Mouse (Mus musculus): ENCODE results near the gene Vmn1r195.
"Not testable (repeated sequence)": the region's sequence is repeated elsewhere in the genome, so short reads cannot be mapped to it uniquely, and the experiment has no call there.

The Vmn1r195 gene

DNA sequence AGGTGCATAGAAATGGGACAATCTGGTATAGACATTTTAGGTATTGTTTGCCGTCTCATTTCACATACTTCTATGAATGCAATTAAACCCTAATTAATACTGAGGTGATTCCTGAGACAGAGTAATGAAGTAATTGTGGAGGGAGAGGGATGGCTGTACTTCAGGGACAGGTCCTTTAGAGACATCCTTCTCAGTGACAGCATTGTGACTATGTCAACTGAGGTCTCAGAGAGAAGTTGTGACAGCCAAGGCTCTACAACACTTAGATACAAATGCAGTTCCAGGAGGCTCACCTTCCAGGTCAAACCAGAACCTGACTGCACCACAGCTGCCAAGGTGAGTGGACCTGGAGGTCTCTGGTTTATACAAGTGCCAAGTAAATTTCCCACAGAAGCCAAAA, at the start of gene Vmn1r195:
TSS of gene Vmn1r195 (plus strand) at position 301 of the 400 bp plus-strand sequence.
- not testable (repeated sequence) for DNase-seq (ENCODE audit: inconsistent ontology term)

DNA sequence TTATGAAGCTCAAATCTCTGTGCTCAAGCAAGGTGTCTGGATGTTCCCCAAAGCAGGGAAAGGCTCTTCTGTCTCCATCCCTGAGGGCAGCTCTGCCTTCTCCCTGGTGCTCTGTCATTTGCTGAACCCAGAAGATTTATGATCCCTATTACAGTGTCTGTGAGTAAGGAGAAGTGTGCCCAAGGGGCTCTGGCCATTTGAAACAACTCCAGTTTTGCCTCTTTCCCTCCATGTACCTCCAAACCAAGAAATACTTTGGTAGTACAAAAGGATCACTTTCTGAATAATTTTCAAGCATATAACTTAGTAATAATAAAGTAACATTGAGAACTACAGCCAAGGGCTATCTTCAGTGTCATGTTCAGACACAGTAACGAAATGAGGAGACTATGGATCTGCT, 47.3 kb upstream of the Vmn1r195 start, which contains the start of gene Vmn1r193:
TSS of gene Vmn1r193 (minus strand) at position 101 of the 400 bp plus-strand sequence.
- DNase-seq (ENCODE audit: inconsistent ontology term), result not testable (repeated sequence)

DNA sequence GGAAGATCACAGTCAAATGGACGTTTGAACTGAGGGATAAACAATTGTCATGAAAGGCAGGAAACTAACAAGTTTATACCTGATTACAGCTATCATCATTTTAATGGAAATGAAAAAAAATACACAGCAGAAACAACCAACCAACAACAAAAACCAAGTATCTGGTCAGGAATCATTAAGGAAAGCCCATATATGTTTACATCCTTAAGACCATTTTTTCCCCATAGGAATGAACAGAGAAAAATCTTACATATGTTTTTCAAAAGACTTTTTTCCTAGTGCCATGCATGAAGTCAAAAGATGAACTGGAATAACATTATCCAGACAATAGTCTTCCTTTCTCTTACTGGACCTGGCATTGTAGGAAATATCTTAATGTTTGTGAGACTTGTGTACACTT, 26.4 kb upstream of the Vmn1r195 start, which contains the start of gene Vmn1r194:
TSS of gene Vmn1r194 (plus strand) at position 301 of the 400 bp plus-strand sequence.
- no peak for DNase-seq (ENCODE audit: inconsistent ontology term)

DNA sequence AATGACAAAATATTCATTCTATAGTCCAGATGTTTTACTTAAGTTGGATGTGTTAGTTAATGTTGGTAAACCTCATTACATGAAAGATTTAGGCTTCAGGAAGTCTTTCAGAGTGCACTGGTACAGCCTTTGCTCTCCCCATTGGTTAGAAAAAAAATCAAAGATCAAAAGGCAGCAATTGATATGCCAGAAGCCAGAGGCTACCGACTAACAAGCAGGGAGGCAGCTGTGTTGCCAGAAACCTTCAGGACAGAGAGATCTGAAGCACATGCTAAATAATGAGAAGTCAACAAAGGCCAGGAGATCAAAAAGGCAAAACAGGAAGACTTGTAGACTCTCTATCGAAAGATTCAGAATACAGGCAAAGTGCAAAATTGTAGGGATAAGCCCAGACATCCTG, 1.4 kb downstream of the Vmn1r195 start:
- DNase-seq (ENCODE audit: inconsistent ontology term), result no peak

DNA sequence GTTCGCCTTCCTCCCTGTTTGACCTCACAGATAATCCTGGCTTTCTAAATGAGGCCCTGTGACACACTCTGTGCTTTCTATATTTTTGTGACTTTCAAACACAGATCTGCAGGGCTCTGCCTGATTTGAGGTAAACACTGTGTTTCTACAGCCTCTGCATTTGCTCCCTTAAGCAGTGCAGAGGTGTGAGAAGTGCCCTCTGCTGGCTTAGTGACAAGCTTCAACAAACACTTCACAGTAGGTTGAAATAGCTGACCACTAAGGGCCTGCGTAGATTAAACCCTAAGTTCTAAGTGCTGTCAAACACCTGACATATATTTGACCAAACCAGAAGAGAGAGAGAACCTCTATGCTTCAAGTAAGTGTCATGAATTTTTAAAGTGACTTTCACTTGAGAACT, 14.3 kb downstream of the Vmn1r195 start:
- DNase-seq (ENCODE audit: inconsistent ontology term), result no peak

DNA sequence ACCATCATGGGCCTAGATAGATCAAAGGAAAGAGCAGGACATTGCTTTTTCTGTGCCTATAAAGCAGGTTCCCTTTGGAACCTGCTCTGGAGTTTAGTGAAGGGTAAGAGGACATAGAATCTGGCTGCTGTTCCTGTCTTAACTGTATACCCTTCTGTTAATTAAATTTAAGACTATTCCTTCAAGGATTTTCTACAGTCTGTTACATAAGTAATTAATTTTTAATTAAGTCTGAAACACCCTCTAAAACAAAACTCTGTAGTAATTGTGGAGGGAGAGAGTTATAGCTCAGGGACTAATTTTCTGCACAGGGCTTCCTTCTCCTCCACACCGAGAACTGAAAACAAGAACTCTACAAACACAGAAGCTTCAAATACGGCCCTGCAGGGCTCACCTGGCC, 19.3 kb downstream of the Vmn1r195 start, which contains the start of gene Vmn1r196:
TSS of gene Vmn1r196 (plus strand) at position 301 of the 400 bp plus-strand sequence.
- no peak for DNase-seq (ENCODE audit: inconsistent ontology term)

DNA sequence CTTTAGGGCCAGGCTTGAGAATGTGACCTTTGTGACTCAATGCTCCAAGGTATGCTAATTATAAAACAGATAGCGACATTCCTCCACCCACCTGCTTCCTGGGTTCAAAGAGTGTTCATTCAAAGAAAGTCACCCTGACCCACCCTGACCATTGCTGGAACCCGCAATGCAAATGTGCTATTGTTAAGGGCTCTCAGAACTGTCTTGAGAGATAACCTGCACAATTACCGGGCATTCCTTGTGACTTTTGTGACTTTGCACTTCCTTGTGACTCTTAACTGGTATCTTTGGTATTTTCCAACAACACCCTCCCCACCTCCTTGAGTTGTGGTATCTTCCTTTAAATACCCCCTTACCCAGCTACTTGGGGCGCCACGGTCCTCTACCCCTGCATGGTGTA, 37.8 kb downstream of the Vmn1r195 start:
- not testable (repeated sequence) for DNase-seq (ENCODE audit: inconsistent ontology term)

DNA sequence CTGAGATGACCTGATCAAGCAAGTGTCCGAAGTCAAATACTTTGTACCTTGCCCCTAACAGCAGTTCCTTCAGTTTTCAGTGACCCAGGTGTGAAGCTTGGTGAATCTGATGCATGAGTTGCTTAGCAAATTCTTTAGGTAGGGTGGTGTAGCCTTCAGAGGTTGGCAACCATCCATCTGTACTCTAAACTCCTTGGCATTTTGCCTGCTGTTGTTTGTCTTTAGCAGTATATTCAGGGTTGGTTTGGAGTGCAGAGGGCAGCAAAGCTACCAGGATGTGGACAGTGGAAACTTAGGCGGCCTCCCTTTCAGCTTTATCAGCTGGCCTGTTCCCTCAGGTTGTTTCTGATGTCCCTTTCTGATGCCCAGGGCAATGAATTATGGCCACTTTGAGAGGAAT, 45.0 kb downstream of the Vmn1r195 start:
- DNase-seq (ENCODE audit: inconsistent ontology term), result no peak

DNA sequence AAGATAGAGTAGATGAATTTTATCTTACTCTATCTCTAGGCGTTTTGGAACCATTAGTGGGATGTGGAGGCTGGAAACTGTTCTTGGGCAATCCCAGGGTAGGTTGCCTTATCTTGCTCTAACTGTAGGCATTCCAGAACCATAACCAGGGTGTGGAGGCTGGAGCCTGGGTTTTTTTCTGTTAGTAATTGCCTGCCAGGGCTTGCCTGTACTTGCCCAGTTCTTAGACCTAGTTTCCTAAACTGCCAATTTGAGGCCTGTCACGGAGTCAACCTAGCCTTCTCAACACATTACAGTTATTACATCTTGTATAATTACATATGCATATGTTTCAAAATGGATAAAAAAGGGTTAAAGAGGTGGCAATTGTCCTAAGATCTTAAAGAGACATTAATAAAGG, 47.0 kb downstream of the Vmn1r195 start:
- DNase-seq (ENCODE audit: inconsistent ontology term), result no peak

DNA sequence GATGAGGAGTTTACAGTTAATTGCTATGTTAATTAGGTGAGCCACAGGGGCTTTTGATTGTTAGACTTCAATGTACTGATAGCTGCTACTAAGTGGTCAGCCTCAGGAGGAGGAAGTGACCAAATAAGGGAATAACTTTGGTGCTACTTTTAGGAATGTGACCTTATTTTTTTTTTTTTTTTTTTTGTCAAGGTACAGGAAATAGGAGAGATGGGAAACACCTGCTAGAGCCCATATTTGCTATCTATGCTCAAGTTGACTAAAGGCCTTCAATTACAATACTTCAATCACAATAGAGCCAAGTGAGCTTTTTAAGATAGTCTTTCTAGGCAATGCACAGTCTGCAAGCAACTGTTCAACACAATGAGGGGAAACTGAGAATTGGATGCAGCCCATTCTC, 49.8 kb downstream of the Vmn1r195 start:
- no peak for DNase-seq (ENCODE audit: inconsistent ontology term)

DNA sequence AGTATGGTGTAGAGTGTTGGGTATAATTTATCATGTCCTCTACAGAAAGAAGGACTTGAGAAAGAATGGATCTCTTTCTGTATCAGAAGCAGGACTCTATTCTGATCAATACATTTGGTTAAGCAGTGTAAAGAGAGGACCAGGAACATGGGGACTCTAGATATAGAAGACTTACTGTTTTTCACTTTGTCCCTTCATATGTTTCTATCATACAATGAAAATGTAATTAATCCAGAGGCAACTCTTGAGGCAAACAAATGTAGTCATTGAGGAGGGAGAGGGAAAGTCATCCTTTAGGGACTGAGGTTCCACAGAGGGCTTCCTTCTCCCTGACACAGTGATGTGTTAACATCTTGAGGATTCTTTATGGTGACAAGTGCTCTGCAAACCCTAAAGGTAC, 54.0 kb downstream of the Vmn1r195 start, which contains the start of gene Vmn1r197:
TSS of gene Vmn1r197 (plus strand) at position 301 of the 400 bp plus-strand sequence.
- DNase-seq (ENCODE audit: inconsistent ontology term), result no peak
